Mouse (Mus musculus) gastrocnemius, adult 2 months (tissue): ENCODE results near the gene Bola1. TPM values are rescaled to one million over a fixed set of nuclear protein-coding genes. Genes with fewer than 3 reads are reported as not detected.
"Not testable (repeated sequence)": the region's sequence is repeated elsewhere in the genome, so short reads cannot be mapped to it uniquely, and the experiment has no call there.

Experiments
- DNase-seq: peaks from one replicate; pipeline ENCODE4 v3.0.0; 2022
- H3K27ac ChIP-seq: fragments of 200-600 bp; 2 replicates; pipeline ENCODE4 v1.8.1; 2022; ENCODE audit warnings: mild to moderate bottlenecking
- H3K4me3 ChIP-seq: fragments of 200-600 bp; 2 replicates; pipeline ENCODE4 v1.8.1; 2022; ENCODE audit warnings: mild to moderate bottlenecking, moderate library complexity
- CTCF ChIP-seq: fragments of 200-600 bp; IDR thresholded peaks from 2 replicates; pipeline ENCODE4 v1.8.1; 2022; ENCODE audit warnings: antibody characterized with exemption, mild to moderate bottlenecking, moderate library complexity
- intact Hi-C: fragments of 180-260 bp; cut with DNase I; formaldehyde crosslinking; loops from one replicate; pipeline ENCODE4 v1.15.1; 2025
- total RNA-seq, 2 experiments: library from RNA; stranded (reverse); gene quantifications; 2 replicates each; pipeline ENCODE4 v1.2.3; 2021

Bola1 gene
- total RNA-seq, 2 experiments from 2014 or later: 24.5 to 29.3 TPM

GRCm38 (mm10) chr3:96260220-96260619 lies 40.7 kb upstream of the Bola1 start:
- no peak overlapping the region for H3K4me3 ChIP-seq
- TF ChIP-seq CTCF: no peak
- H3K27ac ChIP-seq: no peak overlapping the region
- intact Hi-C loops: loop anchor here (10.0 kb wide), 1 partner anchor 245 kb away; no protein-coding TSS in a partner anchor
- no peak for DNase-seq

GRCm38 (mm10) chr3:96257190-96257589 lies 37.7 kb upstream of the Bola1 start:
- TF ChIP-seq CTCF: no peak
- Histone ChIP-seq H3K27ac (no peak overlapping the region), H3K4me3 (no peak overlapping the region)
- DNase-seq: no peak
- intact Hi-C loops: no loop called here

GRCm38 (mm10) chr3:96255926-96256593 lies 36.6 kb upstream of the Bola1 start:
- no peak for TF ChIP-seq CTCF
- no peak overlapping the region for H3K27ac ChIP-seq
- intact Hi-C loops: no loop called here
- no peak overlapping the region for H3K4me3 ChIP-seq
- no peak for DNase-seq

- no peak for DNase-seq
- no peak for TF ChIP-seq CTCF
- Histone ChIP-seq H3K27ac (no peak overlapping the region), H3K4me3 (no peak overlapping the region)
- intact Hi-C loops: no loop called here
Measured at GRCm38 (mm10) chr3:96254683-96255355, 35.3 kb upstream of the Bola1 start.

DNA sequence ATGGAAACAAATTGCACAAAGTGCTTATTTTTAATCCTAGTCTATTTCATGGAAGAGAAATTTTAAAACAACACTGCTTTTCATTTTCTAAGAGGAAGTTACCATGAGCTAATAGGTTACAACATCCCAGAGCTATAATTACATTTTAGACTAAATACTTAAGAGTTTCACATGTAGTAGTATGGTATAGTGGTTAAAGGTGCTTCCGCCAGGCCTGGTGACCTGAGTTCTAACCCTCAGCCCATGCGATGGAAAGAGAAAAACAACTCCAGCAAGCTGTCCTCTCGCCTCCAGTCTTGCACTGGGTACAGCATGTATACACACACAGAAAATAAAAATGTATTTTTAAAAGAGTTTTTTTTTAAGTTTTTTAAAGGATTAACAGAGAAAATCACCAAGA lies 32.3 kb upstream of the Bola1 start:
- intact Hi-C loops: no loop called here
- DNase-seq: no peak
- no peak for TF ChIP-seq CTCF
- Histone ChIP-seq H3K4me3 (no peak overlapping the region), H3K27ac (no peak overlapping the region)

- H3K4me3 ChIP-seq: no peak overlapping the region
- intact Hi-C loops: no loop called here
- TF ChIP-seq CTCF: no peak
- no peak for DNase-seq
- H3K27ac ChIP-seq: no peak overlapping the region
Measured at GRCm38 (mm10) chr3:96250890-96251289, 31.4 kb upstream of the Bola1 start.

DNA sequence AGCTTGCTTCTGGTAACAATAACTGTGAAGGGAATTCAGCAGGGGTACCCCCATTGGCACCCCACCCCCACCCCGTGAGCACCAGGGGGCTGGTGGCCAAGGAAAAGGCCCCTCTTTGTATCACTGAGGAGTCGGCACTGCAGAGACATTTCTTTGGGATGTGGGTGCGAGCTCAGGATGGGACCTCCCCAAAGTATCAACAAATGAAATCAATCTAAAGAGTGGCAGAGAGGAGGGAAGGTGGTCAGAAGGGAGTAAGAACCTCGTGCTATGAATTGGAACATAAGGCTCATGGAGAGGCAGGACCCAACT lies 29.5 kb upstream of the Bola1 start:
- intact Hi-C loops: no loop called here
- no peak for TF ChIP-seq CTCF
- H3K27ac ChIP-seq: no peak overlapping the region
- H3K4me3 ChIP-seq: no peak overlapping the region
- no peak for DNase-seq

DNA sequence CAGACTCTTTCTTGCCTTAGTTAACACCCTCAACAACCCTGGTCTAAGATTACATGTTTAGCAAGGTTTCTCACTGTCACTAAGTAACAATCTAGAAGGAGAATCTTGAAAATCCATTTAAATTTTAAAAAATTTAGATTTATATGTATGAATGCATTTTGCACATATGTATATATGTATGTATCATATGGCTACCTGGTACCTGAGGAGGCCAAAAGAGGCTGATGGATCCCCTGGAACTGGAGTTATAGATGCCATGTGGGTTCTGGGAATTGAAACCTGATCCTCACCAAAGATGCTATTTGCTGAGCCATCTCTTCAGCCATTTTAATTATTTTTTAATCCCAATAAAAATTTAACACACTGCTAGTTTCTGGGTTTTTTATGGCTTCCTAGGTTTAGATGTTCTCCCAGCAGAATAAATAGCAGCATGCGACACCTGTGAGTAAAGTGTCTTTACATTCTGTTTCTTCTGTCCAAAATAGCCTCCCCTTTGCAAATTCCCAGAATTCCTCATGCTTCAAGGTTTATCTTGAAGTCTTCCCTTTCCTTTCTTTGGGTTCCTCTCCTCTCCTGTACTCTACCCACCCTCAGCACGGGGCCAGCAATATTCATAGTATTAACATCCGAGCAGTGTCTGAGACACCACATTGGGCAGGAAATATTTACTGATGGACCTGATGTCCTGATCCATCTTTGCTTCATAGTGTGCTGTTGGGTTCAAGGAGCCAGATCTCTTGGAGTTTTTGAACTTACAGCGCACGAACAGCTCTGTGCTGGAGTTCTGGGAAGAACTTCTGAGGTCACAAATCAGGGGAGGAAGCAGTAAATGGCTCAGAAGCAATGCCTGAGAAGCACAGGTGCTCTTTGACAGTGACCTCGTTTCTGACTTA lies 28.9 kb upstream of the Bola1 start:
- DNase-seq: no peak
- no peak for TF ChIP-seq CTCF
- intact Hi-C loops: no loop called here
- H3K27ac ChIP-seq: no peak overlapping the region
- H3K4me3 ChIP-seq: no peak overlapping the region

GRCm38 (mm10) chr3:96247356-96248140 lies 28.0 kb upstream of the Bola1 start:
- no peak for TF ChIP-seq CTCF
- peak overlapping the region; percentile 45 for H3K4me3 ChIP-seq
- no peak overlapping the region for H3K27ac ChIP-seq
- no peak for DNase-seq
- intact Hi-C loops: no loop called here

DNA sequence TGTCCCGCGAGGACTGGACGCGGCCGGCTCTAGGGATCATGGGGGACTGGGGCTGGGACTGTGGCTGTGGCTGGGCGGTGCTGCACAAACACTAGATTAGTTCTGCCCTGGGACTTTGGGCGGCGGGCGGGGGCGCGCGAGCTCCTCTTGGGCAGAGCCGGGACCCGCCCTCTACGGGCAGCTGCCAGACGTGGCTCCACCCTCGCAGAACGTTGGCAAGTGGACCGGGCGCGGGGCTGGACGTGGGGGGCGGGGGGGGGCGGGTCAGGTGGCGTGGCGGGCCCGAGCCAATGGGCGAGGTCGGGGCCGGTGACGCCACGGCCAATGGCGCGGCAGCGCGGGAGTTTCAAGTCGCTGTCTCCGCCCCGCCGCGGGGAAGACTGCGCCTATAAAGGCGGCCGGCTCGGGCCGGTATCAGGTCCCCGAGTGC lies 26.9 kb upstream of the Bola1 start, which contains the start of gene Hist2h3c1:
Gene Hist2h3c1, plus strand, starts transcription at position 259 of the 430 bp plus-strand sequence.
- H3K27ac ChIP-seq: peak within 1 kb of the TSS; percentile 81
- intact Hi-C loops: not testable (repeated sequence)

DNA sequence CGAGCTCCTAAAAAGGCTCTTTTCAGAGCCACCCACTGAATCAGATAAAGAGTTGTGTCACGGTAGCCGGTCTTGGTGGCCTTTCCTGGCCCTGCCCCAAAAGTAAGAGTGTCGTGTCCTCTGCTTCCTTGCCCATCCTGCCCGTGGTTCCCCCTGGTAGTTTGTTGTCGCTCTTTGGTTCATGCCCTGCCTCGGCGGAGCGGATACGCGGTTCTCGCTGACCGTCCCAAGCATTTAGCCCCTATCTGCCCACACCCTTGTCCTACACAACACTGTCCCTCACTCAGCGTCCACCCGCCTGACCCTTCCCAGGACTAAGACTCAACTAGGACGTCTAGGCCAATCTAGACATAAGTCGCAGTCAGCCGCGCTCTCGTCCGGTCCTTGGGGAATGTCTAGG lies 26.5 kb upstream of the Bola1 start:
- intact Hi-C loops, DNase-seq: not testable (repeated sequence)
- H3K4me3 ChIP-seq: peak overlapping the region; percentile 68
- peak overlapping the region; percentile 81 for H3K27ac ChIP-seq

More for the DNA sequence above, 26.9 kb upstream of the Bola1 start, which contains the start of gene Hist2h3c1:
- H3K4me3 ChIP-seq: peak within 1 kb of the TSS; percentile 68
- not testable (repeated sequence) for DNase-seq

DNA sequence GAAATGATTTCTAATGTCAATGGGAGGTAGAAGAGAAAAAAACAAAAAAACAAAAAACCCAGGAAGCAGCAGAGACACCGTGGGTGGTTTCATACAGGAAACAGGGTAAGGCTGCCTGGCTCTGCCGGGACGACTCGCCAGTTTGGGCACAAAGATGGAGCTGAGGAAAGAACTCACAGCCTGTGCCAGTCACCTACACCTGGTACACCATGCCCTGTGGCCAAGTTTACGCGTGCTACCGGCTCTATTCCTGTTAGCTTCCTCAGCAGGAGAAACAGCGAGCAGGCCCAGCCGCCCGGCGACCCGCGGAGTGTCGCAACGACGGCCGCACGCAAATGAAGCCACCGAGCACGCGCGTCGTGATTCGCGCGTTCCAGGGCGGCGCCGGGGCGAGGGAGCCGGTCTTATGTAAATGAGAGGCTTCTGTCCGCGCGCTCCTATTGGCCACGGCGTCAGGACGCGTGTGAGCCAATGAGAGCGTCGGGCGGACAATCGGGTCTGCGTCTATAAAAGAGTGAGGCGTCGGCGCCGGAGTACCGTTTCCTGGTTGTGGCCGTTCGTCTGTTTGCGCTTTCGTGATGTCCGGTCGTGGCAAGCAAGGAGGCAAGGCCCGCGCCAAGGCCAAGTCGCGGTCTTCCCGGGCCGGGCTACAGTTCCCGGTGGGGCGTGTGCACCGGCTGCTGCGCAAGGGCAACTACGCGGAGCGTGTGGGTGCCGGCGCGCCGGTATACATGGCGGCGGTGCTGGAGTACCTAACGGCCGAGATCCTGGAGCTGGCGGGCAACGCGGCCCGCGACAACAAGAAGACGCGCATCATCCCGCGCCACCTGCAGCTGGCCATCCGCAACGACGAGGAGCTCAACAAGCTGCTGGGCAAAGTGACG lies 25.7 kb upstream of the Bola1 start, which contains the start of gene Hist2h2aa1:
Gene Hist2h2aa1, plus strand, starts transcription at position 495 of the 884 bp plus-strand sequence.
- intact Hi-C loops: not testable (repeated sequence)
- peak within 1 kb of the TSS; percentile 99 for H3K27ac ChIP-seq
- H3K4me3 ChIP-seq: peak within 1 kb of the TSS; percentile 78
- peak; percentile 93 for DNase-seq
